Mouse (Mus musculus): ENCODE results near the gene Trim2. TPM values are rescaled to one million over a fixed set of nuclear protein-coding genes. Genes with fewer than 3 reads are reported as not detected.

Trim2 gene
- total RNA-seq, 4 experiments from 2014 or later: 369 to 408 (median 383) TPM

DNA sequence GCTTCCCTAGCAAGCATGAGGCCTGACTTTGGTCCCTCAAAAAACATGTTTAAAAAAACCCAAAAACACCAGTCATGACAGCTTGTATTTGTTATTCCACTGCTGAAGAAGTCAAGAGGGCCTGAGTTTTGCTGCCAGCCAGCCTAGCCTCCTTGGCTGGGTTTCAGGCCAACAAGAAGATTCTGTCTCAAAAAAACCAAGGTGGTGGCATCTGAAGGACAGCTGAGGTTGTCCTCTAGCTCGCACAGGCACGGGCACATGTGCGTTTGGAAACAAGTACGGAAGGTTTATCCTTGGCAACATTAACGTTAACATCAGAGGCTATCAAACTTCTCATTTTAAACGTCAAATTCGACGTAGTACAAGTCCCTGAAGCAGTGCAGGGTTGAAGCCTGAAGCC is 79.0 kb downstream of the Trim2 start:
- DNase-seq (ENCODE audit: low spot score in 2 of 2): no peak

DNA sequence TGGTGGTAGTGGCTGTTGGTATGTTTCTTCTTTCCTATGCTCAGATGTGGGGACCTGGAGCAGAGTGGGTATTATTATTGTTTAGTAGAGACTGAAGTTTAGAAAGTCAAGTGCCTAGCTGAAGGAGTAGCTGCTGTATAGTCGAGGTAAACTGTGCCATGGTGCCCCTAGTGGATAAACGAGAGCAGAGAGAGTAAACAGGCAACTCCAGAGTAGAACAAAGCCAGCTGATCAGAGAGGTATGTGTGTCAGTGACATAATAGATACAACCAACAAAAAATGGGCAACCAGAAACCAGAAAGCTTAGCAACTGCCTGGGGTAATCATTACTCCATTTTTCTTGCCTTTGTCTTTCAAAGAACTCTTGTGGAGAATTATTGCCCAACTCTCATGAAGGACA is 81.7 kb downstream of the Trim2 start:
- DNase-seq (ENCODE audit: low spot score in 2 of 2): no peak

DNA sequence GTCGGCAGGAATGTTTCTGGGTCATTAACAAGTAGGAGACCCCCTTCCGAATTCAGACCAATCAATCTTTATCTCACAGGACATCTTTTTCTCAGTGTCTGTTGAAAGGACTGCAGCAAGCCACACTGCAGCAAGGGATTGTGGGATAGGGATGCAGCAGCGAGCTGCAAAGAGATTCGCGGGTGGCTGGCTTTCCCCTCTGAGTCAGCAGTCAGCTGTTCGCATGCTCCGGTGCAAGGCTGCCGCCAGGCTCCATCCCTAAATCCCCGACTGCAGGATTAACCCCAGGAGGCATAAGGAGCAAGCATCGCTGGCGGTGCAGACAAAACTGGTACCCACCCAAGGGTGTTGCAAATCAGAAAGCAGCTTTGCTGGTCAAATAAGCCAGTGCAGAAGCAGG is 85.9 kb downstream of the Trim2 start:
- DNase-seq (ENCODE audit: low spot score in 2 of 2): peak; percentile 66 to 79

DNA sequence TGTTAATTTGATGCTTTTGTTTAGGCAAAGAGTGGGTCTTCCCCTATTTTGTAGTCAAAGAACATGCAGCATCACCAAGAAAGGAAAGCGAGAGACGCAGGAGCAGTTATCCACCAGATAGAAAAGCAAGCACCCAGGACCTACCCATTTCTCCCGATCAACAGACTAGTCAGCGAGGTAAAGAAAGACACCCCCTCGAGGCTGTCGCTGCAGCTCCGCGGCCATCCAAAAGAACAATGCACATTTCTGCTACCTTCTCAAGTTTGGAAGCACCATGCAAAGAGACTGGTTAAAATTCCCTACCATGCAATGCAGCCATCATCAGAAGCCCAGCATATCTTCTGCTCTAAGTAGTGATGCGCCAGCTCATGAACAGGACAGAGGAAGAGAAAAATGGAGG is 86.4 kb downstream of the Trim2 start:
- no peak for DNase-seq (ENCODE audit: low spot score in 2 of 2)

DNA sequence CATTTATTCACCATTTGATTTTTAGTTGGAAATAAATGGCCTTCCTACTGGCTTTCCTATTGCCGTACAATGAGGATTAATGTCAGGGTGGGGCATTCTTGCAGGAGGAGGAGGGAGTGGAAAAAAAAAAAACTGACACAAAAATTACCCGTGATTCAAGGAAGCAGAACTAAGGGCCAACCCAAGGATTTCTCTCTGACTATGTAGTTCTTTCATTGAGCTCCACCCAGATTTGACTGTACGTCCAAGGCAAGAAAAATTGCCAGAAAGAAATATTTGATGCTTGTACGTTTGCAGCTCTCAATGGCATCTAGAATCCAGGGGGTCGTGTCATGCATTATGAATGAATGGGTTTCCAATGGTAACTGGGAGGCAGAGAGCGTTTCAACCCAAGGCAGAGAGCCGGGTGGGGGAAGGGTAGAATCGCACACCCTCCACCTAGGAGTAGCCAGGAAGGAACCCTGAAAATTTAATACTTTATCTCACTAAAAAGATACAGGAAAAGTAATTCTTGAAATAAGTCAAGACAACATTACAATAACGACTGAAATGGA is 86.9 kb downstream of the Trim2 start:
- DNase-seq (ENCODE audit: low spot score in 2 of 2): no peak

DNA sequence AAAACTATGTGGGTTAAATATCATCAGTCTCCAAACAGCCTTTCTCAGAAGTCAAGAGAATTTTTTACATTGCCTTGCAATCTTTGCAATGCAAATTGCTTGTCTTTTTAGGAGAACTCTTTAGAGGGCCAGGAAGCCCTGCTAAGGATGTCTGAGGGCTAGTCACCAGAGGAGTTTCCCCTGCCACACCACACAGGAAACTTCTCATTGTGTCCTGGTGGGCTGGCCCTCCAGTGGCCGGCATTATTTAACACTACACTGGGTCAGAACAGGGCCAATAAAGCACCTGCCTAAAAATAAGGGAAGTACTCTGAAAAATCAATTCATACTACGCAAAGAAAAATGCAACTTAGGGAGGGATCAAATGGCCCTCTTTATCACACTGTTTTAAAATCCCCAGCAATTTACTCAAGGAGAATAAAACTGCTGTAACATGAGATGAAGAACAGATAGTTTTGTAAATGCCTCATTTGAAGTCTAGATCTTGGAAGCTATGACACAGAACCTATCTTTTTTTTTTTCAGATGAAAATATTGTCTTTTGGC is 87.4 kb downstream of the Trim2 start:
- DNase-seq (ENCODE audit: low spot score in 2 of 2): no peak

DNA sequence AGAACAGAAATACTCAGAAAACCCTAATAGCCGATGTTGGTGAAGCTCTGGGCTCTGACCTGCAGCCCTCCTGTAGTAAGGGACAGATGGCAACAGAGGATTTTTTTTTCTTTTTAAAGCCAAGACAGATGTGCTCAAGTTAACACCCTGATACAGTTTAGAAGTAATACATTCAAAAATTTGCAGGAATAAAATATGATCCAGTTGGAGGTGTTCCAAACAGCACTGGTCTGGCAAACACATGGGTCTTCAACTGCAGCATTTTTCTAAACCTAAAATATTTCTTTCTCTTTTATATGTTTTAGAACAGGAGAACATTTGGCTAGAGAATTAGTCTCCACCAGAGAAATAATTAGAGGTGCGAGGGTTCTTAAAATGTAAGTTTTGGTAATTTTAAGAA is 88.2 kb downstream of the Trim2 start:
- no peak for DNase-seq (ENCODE audit: low spot score in 2 of 2)

DNA sequence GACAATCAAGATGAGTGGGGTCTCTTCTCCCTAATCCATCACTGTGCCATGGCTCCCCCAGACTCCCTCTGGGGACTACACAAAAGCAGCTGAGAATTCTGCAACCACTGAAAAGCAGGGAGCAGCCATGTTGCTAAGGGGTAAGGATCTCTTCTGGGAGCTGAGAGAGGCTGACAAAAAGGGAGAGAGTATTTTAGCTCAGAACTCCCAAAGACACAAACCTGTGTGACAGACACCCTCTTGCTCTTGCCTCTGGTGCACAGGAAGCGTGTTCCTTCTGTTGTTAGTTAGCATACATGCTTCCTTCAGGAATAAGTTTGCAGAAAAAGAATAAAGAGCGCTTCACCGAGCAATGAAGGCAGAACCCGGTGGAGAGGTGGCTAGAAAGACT is 88.7 kb downstream of the Trim2 start:
- DNase-seq (ENCODE audit: low spot score in 2 of 2): no peak

DNA sequence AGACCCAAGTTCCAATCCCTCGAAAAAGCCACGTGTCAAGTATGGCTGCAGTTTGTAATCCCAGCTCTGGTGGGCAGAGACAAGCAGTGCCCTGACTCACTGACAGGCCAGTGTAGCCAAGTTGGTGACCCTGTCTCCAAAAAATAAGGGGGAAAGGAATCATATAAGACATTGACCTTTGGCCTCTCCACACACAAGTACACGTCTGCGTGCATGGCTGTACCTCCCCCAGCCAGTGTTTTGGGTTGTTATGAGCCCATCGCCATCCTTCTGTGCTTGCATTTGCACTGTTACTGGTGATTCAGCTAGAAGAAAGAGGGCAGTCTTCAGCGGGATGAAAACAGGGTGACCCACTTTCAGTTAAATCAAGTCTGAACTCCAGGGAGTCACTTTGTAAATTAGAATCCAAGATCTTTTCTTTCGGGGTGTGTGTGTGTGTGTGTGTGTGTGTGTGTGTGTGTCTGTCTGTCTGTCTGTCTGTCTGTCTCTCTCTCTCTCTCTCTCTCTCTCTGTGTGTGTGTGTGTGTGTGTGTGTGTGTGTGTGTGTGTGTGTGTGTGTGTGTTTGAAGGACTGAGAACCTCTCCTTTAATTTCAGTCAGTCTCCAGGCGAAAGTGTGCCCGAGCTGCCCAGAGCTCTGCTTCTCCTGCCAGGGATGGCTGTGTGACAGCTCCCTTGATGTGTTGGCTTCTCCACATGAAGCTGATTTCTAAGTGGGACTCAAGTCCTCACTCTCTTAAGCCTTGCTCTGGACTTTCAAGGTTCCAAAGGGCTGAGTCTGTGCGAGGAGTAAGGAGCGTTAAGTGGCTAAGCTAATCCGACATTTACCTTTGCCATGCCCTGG is 89.3 kb downstream of the Trim2 start:
- no peak for DNase-seq (ENCODE audit: low spot score in 2 of 2)

DNA sequence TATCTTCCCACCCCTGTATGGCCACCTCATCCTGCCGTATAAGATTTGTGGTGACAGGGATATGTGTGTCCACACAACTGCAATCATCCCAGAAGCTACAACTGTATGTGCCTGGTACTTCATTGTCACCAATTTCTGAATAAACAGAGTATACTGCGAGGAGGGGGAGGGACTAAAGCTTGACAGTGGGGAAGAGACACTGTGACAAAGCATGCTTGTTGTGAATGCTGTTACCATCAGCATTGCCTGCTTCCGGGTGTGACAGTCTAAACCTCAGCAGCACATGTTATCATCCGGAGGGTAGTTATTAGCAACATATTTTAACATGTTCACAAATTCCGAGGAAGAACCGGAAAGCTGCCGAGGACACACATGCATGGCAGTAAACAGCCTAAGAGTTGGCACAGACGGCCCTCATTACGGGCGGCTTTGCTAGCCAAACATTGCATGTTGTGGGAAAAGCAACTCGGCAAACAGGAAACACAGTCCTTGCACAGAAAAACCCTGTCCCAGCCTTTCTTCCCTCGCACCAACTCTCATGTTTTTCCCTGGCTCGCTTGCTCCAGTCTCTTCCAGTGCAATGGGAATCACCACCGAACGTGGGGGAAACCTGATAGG is 90.8 kb downstream of the Trim2 start:
- DNase-seq (ENCODE audit: low spot score in 2 of 2): no peak

DNA sequence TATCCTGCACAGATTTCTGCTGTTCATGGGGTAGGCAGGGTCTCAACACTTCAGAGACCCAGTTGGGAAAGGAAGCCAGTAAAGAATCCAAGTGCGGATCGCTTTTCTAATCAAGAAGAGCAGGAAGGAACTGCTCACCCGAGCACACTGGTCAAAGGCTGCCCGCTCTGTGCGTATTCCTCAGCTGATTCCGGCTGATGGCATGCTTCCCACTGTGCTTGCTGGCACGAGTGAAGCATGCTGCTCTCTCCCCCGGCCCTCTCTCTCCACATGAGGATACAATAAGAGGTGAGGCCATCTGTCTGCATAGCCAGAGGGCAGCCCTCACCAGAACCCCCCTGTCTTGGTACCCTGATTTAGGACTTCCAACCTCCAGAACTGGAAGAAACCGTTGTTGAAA is 91.4 kb downstream of the Trim2 start:
- DNase-seq (ENCODE audit: low spot score in 2 of 2): no peak

DNA sequence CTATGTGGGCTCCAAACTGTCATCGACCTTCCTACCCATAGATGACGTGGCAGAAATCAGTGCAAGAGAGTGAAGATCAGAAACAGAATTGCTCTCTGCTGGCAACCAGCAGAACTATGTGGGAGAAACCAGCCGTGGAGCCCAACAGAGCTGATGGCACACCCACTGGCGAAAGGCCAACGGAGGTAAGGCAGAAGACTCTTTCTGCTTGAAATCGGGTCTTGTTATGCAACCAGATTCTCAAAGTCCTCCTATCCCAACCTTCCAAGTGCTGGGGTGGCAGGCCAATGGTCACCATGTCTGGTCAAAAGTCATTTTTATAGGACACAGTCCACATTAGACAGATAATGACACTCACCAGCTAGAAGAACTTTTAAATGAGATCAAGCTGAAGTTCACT is 92.2 kb downstream of the Trim2 start:
- no peak for DNase-seq (ENCODE audit: low spot score in 2 of 2)

DNA sequence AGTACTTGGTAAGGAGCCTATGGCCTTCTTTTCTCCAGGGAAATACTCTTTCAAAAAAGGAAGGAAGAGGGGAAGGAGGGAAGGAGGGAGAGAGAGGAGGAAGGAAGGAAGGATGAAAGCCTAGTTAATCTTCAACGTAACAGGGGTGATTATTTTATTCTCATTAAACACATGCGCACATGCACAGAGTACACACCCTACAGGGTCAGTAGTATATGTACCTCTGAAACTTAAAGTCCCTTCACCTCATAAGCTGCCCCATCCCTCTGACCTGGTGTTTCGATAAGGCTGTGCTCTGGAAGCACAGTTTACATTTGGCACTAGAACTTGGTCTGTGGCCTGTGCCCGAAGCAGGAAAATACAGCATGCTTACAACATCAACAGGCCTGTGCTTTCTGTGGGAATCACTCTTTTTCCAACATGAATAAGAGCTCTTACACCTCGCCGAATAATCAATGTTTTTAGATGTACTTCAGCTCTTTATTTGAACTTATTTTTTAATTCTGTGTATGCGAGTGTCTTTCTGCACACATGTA is 95.3 kb downstream of the Trim2 start:
- DNase-seq (ENCODE audit: low spot score in 2 of 2): no peak

DNA sequence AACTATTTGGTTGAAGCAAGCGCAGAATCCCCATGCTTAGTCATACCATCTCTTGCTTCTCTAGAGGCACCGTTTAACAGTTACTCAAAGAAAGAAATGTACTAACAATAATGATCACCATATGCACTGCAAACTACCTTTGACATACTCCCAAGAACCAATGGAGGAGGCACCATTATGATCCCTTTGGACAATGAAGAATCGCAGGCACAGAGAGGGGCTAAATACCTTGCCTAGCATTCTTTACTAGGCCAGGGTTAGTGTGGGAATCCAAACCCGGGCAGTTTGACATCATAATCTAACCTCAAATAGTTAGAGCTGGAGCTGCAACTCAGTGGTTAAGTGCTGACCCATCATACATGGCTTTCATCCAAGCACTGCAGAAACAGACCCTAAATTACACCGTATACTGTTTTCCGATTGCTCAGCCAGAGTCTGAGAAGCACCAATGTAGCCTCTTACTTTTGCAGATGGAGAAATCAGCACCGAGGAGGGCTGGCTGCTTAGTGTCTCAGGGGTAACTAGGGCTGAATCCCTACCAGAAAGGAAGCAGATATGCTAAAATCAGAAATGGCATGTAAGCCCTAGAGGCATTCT is 97.7 kb downstream of the Trim2 start:
- DNase-seq (ENCODE audit: low spot score in 2 of 2): no peak

DNA sequence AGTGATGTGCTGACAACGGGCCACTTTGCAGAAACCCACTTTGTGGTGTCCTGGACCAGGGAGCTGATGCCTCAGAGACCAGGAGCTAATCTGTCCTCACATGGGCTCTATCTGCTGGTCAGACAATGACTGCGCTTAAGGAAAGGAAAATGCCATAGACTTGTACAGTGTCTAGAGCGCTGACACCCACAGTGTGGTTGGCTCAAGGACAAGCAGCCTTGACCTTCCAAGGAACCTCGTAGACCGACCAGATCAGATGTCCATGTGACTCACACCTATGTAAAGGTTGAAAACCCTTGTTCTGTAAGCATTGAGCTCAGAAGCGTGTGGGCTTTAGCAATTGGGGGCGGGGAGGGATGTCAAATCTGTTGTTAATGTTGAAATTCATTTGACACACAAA is 98.2 kb downstream of the Trim2 start:
- no peak for DNase-seq (ENCODE audit: low spot score in 2 of 2)

DNA sequence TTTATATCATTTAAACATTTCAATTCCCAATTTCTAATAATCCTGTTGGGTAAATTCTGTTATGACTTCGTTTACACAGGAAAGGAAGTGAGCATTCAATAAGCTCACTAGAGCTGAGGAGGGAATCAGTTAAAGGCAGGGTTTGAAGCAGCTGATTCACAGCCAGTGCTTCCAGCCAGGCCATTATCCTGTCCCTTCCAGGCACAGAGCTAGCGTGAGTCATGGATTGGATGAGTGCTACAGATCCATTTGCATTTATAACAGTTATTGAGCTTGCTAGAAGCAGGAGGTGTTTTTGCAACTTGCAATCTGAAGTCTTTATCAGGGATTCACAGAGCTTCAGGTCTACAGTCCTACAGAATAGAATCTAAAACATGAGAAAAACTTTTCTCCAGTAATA is 99.3 kb downstream of the Trim2 start:
- DNase-seq (ENCODE audit: low spot score in 2 of 2): no peak

DNA sequence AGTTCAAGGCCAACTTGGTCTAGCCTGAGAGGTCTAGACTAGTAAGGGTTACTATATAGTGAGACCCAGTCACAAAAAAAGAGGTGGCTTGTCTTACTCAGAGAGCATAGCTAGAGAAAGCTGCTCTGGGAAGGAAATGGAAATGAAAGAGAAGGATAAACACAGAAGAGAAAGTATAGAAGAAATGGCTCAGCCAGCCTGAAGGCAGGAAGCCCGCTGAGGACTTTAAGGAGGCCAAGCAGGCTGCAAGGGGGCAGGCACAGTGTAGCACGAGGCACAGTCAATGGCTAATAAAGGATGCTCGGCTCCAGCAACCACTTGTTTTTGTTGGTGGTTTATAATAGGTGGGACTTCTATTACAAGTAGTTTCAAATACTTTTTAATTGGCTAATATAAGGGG is 100.6 kb downstream of the Trim2 start:
- DNase-seq (ENCODE audit: low spot score in 2 of 2): no peak

DNA sequence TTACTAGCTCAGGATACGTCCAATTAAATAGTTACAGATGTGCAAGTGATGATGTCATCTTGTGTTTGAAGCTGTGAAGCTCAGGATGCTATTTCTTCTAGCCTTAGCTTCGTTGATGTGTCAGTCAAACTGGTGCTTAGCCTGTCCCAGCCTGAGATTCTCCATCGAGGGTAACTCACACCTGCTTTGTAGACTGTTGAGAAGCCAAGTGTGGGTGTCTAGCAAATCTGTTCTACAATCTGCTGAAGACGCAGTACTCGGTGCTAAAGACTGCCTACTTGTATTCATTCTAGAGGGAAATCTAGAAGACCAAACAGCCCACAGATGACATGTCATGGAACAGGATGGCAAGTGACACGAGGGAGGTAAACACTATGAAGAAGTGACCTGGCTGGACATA is 101.0 kb downstream of the Trim2 start:
- peak in 1 of 2 experiments; percentile 66 for DNase-seq (ENCODE audit: low spot score in 2 of 2)

DNA sequence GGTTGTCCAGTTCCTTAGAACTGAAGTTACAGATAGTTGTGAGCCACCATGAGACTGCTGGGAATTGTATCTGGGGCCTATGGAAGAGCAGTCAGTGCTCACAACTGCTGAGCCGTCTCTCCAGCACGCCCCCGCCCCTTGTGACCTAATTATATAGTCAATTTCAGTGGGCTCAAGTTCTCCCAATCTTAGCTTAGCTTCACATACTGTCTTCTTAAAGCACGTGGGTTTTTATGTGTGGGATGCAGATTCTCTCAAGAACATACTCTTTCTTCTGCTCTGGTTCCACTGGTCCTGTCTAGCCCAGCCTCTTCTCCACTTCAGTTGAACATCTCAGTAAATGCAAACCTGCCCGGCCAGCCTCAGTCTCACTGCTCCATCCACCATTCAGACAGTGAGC is 102.0 kb downstream of the Trim2 start:
- no peak for DNase-seq (ENCODE audit: low spot score in 2 of 2)

DNA sequence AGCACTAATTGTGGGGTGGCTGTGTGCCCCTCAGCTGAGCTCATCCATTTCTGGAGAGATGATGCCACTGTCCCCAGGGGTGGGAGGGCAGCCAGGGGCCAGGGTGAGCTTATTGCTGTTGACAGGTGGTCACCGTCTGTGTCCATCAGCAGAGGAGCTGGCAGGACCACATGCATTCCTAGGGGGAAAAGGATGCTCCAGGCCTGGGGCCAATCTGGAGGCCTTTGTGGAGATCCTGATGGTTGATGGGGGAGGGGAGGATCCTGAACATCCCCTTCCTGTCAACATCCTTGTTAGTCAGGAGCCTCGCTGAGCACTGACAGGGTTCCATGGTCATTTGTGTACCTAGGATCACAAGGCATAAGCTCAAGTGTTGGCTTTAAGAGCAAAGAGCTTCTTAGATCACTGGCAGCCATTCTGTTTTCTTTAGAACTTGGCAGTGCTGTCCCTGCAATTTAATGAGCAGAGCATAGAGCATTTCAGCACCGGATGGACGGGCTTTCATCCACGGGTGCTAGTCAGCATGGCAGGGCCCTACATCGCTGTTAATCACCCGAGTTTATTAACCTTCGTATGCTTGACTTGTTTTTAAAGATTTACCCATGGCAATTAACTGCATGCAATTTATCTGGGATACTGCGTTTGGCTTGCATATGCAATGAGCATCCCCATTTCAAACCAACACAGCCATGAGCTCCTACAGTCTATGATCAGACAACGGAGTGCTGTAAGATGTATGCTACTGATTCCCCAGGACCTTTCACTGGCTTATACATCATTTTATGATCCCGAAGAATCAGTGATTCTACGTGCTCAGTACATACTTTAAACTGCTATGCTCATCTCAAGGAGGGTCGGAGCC is 105.9 kb downstream of the Trim2 start:
- DNase-seq (ENCODE audit: low spot score in 2 of 2): no peak

DNA sequence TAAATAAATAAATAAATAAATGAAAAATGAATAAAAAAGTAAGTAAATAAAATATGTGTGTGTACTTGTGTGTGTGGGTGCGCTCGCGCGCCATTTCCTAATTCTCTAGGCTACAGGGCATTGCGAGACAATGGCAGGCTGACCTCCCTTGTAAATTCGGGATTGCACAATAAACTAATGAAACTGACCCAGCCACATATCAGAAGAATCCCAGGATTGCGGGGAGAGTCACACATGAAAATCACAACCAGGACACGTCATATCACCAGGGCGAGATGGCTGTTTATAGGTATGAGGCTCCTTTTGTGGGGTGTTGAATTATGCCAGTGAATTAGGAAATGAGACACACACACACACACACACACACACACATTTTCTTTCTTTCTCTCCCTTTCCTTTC is 107.2 kb downstream of the Trim2 start:
- no peak for DNase-seq (ENCODE audit: low spot score in 2 of 2)

Measured in layer of hippocampus, adult 8-10 months (tissue).